Mouse (Mus musculus) hematopoietic stem cell, adult 5-6 weeks (primary cell): ENCODE data around the gene Sgsm2. TPM values are rescaled to one million over a fixed set of nuclear protein-coding genes. Genes with fewer than 3 reads are reported as not detected.
A peak's percentile ranks its signal among the peaks of the same experiment; 100 is the strongest.

Experiments used
- ATAC-seq, 2 experiments: fragments of 125-278 bp in 1 of 2; replicated peaks in 1 of 2; 2 replicates each; pipeline ENCODE4 v1.8.0; 2016 to 2017; ENCODE audit warnings: inconsistent platforms in 2 of 2, mild to moderate bottlenecking in 2 of 2, moderate number of reproducible peaks in 2 of 2, low read depth in 1 of 2, moderate TSS enrichment in 1 of 2; ENCODE audit not compliant: low FRiP score in 2 of 2, poor library complexity in 2 of 2, severe bottlenecking in 2 of 2, insufficient read depth in 1 of 2, low TSS enrichment in 1 of 2
- total RNA-seq: library from RNA; stranded (forward); fragments of 172-1452, 232-1000 nt; gene quantifications from 2 replicates; pipeline ENCODE4 v1.2.3, GENCODE M21; 2017

Sgsm2 gene
- total RNA-seq, result 4.6 and 5.6 TPM in 2 replicates

DNA sequence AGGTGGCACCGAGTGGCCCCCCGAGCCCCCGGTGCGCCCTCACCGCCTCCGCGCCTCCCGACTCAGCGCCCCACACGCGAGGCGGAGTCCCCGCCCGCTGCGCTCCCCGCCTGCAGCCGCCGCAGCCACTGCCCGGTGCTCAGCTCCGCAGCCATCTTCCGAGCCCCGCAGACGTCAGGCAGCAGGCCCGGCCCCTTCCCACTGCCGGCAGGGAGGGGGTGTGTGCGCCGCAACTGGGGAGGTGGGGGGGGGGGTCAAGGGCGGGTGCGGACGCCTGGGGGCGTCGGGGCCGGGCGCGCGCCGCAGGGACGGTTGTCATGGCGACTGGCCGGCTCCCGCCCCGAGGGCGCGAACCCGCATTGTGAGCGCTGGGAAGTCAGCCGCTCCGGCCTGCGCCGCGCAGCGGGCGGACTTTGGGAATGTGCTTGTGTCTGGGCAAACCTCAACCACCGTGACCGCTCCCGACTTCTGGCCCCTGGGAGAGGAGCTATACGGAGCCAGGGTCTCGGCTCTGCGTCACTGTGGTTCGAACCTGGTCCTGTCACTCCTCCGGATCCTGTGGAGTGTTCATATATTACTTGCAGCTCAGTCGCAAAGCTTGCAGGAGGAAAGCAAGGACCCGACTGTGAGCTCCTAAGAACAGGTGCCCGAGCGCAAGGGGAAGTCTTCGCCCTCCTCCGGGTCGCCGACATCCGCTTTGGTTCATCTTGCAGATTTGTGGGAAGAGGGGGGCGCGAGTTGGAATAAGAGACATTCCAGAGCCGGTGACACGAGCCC, at the start of gene Sgsm2:
Sgsm2 (minus strand) TSS at position 160 of the 777 bp plus-strand sequence.
- peak in 1 of 2 experiments; percentile 33; a peak in 1 of 4 replicates for ATAC-seq

DNA sequence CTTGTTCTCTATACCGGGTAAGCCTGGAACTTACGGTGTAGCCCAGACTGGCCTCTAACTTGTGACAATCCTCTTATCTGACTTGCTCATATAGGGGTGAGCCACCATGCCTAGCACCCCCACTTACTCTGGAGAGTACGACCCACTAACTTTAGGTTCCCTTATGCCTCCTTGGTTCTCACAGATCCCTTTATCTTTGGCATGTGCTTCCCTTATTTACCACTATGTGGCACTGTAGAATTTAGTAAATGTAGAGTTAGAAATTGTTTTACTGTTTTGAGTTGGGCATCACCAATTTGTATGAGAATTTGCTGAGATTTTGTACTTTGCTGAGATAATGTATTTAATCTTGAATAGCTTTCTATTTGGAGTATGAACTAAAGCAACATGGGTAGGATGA, 49.5 kb upstream of the Sgsm2 start:
- 0 out of 4 replicates have a peak, but pooled peaks of 1 of the 2 experiments have one; percentile 27 for ATAC-seq

GRCm38 (mm10) chr11:74930391-74930790, 33.5 kb upstream of the Sgsm2 start:
- ATAC-seq, result no peak

- no peak for ATAC-seq
Observed at GRCm38 (mm10) chr11:74929111-74929510, 32.3 kb upstream of the Sgsm2 start.

DNA sequence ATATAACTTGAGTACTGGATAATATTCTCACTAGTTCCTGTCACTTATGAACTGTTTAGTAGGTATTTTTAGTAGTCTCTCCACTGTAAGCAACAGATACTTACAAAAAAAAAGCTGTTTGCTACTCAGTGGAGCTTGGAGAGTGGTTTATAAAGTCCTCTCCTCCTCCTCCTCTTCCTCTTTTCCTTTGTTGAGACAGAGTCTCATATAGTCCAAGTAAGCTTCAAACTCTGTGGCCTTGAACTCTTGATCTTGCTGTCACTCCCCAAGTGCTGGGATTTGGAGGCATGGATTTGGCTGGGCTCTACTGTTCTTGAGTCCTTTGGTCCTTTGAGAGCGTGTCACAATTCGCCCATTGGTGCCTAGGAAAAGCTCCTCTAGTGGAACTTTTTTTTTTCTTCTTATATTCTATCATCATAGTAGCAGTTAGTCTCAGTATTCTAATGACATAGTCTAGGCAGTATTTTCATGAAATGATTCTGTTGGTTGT, 30.4 kb upstream of the Sgsm2 start:
- no peak for ATAC-seq

- ATAC-seq, result peak; percentile 17 to 26; a peak in 1 of 4 replicates
Observed at GRCm38 (mm10) chr11:74926388-74927005, 29.6 kb upstream of the Sgsm2 start.

- peak; percentile 74 to 91 for ATAC-seq
Observed at GRCm38 (mm10) chr11:74925577-74926387, 28.9 kb upstream of the Sgsm2 start, which contains the start of the genes Smg6 and Srr. Gene Smg6 (plus strand): TSS chr11:74925823. Gene Srr (minus strand): TSS chr11:74925948.

- ATAC-seq, result no peak
Observed at GRCm38 (mm10) chr11:74924149-74924548, 27.3 kb upstream of the Sgsm2 start.

DNA sequence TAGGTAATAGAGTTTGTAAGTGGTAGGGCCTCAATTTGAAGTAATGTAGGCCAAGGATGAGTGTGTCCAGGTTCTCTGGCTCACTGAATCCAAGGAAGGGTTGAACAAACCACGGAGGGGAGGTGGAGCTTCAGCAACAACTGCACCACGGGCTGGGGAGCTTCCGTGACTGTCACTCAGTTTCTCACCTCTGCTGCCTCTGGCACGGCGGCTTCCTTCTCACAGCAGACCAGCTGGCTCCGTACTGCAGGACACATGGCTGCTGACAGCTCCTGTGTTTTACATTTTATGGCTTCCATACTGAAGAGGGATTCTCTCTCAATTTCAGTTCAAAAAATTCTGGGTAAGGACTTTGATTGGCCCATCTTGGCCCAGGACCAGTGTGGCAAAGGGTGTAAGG, 22.4 kb upstream of the Sgsm2 start:
- ATAC-seq, result no peak

DNA sequence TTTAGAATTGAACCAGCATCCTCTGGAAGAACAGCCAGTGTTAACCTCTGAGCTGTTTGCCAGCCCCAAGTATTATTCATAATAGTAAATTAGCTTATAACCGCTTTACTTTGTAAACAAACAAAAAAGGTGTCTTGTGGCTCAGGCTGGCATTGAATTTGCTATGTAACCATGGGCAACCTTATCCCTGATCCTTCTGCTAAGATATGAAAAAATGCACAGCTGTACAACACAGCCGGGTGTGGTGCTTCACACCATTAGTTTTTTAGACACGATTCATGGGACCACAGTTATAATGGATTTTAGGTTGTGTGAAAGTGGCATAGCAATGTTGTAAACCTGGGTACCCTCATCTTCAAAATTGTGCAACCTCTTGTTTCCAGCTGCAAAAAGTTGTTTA, 15.6 kb upstream of the Sgsm2 start:
- no peak for ATAC-seq

DNA sequence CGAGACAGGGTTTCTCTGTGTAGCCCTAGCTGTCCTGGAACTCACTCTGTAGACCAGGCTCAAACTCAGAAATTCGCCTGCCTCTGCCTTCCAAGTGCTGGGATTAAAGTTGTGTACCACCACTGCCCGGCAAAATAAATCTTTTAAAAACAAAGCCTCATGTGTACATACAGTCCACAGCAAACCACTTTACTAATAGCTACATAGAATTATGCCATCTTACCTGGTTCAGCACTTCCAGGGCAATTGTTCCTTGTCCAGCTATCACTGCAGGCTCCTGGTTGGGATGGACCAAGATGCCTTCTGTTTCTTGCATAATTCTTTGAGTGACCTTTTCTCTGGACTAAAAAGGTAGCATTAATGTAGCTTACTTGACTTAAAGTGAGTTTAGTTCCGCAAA, 13.1 kb upstream of the Sgsm2 start:
- no peak for ATAC-seq

- ATAC-seq, result no peak
Observed at GRCm38 (mm10) chr11:74908618-74909399, 11.9 kb upstream of the Sgsm2 start.

DNA sequence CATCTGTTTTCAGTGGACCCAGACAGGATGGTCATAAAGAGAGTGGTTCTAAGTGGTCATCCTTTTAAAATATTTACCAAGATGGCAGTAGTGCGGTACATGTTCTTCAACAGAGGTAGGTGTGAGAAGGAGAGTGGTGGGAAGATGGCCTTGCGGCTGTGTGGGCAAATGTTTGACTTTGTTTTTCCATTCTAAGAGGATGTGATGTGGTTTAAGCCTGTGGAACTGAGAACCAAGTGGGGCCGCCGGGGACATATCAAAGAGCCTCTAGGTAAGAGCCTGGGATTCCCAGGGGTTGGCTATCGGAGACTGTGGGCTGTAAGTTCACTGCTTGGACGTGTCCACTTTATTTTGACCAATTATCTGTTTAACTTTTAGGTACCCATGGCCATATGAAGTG, 11.0 kb upstream of the Sgsm2 start:
- ATAC-seq, result no peak

GRCm38 (mm10) chr11:74902416-74902815, 5.6 kb upstream of the Sgsm2 start:
- no peak for ATAC-seq

DNA sequence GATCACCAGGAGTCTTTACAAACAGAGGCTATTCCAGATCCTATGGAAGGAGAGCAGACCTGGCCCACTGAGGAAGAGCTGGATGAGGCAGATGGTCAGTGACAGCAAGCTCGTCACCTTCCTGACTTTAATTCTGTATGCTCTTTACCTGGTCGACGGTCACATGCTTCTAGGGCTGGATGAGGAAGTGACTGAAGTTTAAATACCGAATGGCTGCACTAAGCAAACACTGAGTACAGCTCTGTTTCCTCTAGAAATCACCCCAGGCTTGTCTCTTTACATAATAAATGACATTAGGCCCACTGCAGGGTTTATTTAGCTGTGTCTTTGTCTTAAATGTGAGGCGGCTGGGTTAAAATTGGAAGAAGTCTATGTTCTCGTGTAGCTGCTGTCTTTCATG, 4.7 kb upstream of the Sgsm2 start:
- ATAC-seq, result no peak

DNA sequence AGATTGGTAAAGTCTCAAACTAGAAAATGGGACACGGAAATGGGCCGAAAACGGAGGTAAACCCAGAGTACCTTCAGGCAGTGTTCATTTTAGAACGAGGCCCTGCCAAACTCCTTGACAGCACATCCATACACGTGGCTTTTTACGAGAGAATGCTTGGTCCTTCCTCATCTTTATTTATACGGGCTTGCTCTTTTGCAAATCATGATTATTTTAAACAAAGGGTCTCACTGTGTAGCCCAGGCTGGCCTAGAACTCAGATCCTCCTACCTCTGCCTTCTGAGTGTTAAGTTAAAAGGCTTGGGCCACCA, 1.6 kb upstream of the Sgsm2 start:
- no peak for ATAC-seq
